Mouse (Mus musculus): ENCODE data around the gene Ugdh.
"Not testable (repeated sequence)": the region's sequence is repeated elsewhere in the genome, so short reads cannot be mapped to it uniquely, and the experiment has no call there.

Gene Ugdh

DNA sequence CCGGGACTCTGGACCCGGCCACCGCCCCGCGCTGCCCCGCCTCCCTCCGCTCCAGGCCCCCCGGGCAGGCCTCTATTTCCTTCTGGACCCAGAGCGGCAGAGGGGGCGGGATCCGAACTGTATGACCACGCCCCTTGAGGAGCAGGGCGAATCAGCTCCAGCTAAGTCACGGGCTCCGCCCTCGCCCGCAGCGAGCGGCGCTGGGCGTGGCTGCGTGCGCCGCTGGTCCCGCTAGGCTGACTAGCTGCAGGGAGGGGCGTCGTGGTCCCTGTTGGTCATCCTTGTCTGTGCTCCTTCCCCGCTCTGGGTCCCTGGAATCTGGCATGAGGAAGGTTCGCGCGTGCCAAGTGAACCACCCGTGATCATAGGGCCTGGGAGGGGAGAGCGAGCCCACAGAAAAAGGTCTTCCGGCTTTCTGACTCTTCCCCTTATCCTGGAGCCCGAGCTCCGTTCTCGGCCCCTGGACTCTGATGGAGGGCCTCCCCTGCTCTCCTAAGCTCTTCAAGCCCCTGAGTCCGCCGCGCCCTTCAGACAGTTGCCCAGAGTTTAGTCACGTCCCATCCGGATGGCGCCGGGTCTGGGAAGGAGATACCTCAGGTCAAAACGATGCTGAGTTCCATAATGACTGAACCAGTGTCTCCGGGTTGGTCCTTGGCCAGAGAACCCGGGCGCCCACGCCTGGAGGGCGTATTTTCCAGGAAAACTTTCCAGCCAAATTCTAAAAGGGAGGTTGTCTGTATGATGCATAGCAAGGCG, at the start of gene Ugdh:
Ugdh (minus strand) TSS at position 144 of the 756 bp plus-strand sequence.
- peak; percentile 95 for DNase-seq

DNA sequence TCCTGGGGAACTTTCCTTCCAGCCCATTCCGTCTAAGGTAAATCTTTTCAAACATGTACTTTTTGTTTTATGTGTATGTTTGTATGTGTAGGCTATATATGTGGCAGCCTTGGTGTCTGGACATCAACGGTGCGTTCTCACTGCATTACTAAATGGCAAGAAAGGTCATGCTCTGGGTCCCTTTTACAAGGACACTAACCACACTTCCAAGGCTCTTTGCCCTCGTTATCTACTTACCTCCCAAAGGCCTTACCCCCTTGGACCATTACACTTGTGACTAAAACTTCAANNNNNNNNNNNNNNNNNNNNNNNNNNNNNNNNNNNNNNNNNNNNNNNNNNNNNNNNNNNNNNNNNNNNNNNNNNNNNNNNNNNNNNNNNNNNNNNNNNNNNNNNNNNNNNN, 47.2 kb upstream of the Ugdh start:
- DNase-seq, result no peak

DNA sequence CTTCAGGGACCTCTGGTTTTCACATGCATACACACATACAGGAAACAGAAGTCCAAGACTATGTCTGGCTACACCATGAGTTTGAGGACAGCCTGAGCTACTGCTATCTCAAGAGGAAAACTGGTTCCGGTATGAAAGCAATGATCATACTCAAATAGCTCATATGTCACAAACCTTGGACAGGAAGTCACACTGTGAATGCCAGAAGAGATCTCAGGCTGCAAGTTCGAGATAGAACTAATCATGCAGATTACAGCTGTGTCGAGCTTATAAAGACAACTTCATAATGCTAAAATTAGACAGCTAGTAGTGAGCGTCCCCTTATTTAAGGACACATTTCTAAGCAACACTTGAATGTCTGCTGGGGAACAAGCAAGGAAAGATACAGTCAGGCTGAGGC, 44.8 kb upstream of the Ugdh start:
- no peak for DNase-seq

DNA sequence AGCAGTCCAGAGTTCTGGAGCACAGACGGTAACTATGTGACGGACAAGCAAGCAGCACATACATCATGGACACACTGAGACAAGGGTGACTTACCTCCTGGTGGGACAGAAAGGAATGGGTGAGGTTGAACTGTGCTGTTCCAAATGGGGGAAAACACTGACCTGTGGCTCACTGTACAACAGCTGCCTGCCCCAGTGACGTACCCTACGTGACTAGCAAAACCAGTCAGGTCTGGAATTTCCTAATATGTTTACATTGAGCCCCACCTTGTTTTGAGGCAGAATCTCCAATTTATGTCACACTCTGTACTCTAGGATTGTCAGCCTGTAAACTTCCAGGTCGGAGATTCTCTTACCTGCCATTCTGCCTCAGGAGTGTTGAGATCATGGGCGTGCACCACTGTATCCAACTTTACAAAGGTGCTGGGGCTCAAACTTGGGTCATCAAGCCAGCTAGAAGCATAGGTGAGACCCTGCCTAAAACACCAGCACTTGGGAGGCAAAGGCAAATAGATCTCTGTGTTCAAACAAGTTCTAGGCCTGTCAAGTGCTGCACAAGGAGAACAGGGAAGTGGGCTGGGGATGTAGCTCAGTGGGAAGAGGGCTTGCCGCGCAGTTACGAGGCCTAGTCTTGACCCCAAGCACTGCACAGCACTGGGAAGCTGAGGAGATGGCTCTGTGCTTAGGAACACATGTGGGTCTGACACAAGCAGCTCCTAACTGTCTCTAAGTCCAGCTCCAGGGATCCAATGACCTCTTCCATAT, 44.1 kb upstream of the Ugdh start:
- DNase-seq, result no peak

DNA sequence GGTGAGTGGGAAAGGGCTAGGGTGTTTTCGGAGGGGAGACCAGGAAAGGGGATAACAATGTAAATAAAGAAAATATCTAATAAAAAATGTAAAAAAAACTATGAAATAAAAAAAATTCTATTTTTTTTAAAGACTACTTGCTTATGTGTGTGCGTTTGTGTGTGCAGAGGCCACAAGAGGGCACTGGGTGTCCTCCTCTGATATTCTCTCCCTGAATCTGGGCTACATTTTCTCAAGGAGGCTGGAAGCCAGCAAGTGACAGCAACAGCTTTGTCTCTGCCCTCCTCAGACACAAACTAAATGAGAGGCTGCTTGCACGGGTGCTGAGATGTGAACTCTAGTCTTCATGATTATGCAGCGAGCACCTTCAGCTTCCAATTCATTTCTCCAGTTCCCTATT, 42.5 kb upstream of the Ugdh start:
- no peak for DNase-seq

DNA sequence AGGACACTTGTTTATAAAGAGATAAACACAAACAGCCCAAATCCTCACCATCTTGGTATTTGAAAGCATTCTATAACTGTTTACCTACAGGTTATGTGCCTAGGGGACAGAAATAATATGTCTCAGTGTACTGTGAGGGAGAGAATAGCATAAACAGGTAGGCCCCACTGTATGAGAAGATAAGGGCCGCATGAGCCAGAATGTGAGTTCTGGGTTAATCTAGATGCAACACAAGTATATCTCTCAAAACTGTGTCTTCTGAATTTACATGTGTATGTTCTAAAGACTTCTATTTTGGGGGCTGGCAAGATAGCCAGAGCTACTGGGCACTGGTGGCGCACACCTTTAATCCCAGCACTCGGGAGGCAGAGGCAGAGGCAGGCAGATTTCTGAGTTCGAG, 41.0 kb upstream of the Ugdh start:
- DNase-seq, result not testable (repeated sequence)

DNA sequence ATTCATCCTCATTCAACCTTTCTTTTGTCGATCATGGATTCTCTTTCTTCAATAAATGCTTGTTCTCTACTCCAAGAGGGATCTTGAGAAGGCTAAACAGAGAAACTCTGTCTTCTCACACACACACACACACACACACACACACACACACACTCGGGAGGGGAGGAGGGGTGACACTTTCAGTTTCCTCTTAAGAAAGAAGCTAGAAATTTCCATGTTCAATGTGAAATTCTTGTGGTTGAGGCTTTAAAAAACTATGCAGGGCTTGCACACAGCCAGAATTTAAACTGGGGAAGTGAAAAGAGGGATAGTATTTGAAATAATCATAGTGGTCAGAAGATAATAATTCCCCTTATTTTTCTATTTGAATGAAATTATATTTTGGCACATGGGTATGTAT, 40.1 kb upstream of the Ugdh start:
- no peak for DNase-seq

DNA sequence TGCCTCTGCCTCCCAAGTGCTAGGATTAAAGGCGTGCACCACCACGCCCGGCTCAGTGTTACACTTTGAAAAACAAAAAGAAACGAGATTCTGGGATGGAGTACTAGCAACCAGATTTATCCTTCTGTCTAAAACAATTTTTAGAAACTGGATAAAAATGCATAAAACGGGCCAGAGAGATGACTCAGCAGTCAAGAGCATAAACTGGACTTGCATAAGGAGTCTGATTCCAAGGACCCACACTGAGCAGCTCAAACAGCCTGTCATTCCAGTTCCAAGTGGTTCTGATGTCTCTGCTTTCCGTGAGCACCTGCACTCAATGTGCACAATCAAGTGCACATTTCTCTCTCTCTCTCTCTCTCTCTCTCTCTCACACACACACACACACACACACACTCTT, 34.0 kb upstream of the Ugdh start:
- DNase-seq, result peak; percentile 42

DNA sequence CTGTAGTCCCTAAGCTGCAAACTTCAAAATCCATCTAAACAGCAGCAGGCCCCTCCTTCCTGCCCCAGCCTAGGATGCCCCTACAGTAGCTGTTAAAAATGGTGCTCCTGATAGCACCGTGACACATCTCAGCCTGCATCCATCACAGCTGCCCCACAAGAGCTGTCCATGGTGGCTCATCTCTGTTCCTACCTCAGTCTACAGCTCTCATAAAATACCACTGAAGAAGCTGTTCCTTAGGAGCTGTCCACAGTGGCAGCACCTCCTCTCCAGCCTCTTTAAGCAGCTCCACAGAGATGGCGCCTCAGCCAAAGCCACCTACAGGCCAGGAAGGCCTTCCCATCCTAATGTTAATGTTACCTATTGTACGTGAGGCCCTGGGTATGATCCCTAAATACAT, 31.2 kb upstream of the Ugdh start:
- DNase-seq, result no peak

DNA sequence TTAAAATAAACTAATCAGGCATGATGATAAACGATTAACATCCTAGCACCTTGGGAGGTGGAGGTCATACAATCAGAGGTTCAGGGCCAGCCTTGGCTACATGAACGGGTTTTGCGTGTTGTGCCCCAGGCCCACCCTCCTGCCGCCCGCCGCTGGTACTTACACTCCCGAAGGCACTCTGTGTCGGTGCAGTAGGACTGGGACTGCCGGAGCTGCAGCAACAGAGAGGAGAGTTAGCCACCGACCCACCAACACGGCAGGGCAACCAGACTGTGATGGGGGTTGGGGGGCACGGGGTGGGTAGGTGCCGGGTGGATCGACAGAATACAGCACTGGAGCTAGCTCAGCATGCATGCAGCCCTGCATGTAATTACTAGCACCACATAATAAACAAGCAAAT, 24.6 kb upstream of the Ugdh start:
- DNase-seq, result no peak

DNA sequence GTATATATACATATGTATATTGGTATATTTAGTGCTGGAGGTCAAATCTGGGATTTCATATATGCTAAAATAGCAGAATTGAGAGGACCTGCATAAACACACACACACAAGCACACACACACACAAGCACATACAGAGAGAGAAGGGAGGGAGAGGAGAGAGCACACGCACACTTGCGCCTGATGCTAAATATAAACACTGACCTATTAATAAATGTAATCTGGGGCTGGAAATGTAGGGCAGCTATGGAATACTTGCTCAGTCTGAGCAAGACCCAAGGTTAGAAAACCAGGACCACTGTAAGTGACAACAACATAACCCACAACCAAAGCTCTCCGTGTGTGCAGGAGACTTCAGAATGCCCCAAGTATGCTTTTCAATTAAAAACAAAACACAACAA, 23.7 kb upstream of the Ugdh start:
- DNase-seq, result no peak

DNA sequence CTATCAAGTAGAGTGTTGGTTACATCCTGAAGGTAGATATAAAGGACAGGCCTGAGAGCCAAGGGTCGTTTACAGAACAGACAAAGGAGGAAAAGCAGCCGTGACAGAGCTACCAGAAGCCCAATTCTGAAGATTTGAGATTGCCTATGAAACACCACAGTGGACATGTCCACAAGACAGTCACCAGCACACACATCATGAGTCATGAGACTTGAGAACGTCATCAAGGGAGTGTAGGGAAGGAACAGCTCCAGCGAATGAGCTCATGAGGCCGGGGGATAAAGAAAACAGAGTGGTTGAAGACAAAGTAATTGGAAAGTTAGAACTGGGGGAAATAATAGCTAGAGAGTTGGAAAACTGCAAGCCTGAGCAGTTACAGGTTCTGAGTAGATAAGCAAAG, 22.1 kb upstream of the Ugdh start:
- DNase-seq, result no peak

DNA sequence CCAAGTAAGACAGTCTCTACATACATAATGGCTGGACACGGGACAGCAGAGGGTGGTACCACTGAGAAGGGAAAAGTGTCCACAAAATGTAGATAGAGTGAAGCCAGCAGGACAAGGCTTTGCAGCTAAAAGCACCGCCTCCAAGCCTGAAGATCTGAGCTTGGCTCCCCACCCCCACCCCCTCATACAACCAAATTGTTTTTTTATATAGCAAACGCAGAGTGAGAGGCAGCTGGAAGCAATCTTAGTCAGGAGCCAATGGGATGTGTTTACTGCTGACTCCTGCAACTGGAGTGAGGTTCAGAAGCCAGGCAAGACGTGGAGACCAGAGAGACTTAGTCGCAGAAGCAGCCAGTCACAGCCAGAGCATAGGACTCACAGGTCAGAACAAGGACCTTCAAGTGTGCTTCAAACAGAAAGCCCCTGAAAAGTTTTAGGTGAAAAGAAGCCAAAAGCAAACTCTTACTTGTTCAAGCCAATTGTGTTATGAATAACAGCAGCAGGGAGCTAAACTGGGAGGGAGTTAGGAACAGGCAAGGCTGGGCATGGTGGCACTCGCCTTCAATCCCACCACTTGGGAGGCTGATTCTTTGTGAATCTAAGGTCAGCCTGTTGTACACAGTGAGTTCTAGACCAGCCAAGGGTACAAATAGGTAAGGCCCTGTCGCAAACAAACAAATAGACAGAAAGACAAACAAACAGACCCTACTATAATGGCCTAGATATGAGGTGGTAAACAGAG, 21.5 kb upstream of the Ugdh start:
- no peak for DNase-seq

DNA sequence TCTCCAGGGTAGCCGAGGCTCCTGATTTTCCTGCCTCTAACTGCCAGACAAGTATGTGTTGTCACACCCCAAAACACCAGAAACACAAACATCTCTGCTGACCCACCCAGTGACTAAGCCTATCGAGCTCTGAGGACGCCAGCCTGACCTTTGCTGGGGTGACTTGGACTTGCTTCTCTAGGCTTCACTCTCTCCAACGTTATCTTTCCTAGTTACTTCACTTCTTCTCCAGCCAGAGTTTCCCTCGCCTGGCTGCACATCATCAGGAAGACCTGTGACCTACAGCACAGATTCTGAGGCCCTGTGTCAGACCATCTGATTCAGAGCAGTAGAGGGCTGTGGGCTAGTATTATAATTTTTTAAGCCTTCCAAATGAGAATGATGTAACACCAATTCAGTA, 19.0 kb upstream of the Ugdh start:
- no peak for DNase-seq

DNA sequence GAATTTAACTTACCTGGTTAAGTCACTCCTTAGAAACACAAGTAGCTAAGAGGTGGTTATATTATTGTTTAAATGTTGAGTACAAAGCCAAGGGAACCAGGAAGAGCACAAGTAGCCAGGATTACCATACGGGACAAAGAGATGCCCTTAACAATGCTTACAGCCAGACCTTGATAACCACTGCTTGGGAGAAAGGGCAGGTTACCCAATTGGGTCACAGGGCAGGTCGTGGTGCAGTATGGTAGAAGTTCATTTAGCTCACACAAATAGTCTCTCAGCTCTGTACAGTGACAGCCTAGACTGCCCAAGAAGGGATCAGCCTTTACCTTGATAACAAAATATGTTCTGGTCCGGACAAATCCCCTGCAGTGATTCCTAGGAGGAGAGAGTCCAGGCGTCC, 13.2 kb upstream of the Ugdh start:
- DNase-seq, result no peak

DNA sequence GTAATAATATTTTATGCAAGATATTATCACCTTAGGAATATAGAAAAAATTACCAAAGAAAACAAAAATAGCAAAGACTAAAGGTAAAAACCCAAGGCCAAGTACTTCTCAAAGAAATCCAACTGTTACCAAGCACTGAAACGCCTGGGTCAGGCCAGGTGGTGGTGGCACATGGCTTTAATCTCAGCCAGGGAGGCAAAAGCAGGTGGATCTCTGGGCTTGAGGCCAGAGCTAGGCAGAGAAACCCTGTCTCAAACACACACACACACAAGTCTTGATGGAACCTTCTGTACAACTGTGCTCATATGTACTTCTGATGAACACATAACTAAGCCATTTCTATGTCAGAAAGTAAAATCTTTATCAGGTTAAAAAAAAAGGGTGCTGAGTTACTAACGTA, 12.1 kb upstream of the Ugdh start:
- DNase-seq, result peak; percentile 80

DNA sequence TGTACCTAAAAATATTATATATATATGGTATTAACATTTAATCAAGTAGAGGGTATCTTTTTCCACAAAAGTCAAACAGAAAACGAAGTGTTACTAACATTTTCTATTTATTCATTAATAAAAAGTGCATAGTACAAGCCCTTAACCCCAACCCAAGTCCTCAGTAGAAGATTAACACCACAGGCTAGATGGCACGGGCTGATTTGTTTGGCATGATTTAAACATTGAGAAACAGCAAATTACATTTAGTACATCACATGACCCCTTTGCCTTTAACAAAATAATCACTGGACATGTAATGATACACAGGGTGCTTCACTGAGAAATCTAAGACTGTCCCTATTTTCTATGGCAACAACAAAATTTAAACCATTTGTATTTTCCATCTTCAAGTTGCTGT, 11.0 kb upstream of the Ugdh start:
- DNase-seq, result no peak

DNA sequence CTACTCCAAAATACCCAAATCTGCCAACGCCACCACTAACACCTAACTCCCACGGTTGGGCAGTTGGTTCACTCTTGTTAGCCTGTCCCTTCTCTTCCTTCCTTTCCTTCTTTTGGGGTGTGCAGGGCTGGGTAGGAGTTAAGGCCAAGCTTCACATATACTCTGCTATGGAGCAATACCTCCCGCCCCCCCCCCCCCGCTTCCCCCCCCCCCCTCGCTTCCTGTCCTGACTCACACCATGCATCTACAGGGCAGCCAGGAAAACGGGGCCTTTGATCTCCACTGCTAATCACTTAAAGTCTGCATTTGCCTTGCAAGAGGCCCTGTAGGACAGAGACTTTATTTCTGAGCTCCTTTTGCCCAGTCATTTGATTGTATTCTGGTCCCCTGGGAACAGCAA, 9.2 kb upstream of the Ugdh start:
- no peak for DNase-seq

DNA sequence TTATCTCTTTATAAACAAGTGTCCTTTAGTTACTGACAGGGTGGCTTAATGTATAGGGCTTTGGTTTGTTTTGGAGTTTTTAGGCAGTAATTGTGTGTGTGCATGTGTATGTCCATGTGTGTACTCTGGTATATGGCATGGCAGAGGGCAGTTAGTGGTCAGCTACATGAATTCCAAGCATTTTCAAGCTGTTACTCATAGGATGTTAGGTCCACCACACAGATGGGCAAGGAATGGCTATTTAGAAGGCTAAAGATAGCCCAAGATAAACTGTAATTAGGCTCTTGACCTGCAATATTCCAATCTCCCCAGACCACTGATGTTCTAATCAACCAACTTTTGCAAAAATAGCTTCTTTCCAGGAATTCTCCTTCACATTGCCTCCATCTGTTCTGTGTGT, 2.3 kb upstream of the Ugdh start:
- no peak for DNase-seq

DNA sequence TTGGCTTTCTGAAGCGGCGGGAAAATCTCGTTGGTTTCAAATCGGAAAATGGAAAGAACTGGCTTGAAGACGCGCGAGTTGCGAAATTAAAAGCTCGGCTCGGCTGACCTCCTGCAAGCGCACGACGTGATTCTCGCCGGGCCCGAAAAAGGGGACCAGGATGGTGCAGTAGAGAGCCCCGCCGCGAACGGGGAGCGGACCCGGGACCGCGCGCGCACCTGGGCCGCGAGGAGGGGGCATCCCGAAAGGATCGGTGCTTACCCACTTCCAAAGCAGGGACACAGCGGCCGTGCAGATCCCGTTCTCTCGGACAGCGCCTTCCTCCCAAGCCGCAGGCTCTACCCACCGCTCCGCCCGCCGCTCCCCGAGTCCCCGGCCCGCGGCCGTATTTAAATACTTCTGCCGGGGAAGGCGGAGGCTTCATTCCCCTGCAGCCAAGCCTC, 365 bp downstream of the Ugdh start:
- no peak for DNase-seq

DNA sequence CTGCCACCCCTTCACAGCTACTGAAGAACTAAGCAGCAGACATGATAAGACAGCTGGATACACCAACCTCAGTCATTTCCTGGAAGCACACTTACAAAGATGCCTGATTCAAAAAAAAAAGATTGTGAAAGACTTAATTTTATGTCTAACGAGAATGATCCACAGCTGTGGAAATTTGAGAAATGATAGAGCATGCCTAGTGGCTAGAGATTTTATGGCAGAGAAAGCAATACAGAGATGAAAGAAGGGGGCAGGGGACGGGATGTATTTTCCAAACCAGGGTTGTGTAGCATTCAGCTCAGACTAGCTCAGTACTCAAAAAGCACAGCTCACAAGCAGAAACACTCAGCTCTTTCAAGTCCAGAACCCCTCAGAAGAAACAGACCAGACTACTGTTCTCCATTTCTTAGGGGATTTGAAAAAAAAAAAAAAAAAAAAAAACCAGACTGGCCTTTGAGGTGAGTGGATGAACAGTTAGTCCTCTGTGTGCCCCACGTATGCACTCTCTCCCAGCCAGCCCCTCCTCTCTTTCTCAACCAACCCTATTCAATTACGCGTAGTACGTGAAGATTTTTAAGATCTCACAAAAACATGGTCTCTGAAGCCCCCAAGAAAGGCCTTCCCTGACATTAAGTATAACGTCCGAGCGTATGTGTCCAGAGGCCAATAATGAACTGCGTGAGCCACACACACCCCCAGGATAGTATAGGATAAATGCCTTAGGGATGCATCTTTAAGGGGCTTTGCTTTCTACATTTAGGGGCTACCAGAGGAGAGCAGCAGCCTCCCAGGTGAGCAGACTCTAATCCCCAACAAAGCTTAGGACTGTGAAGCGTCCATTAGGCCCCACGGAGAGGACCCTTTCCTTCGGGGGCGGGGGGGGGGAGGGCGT, 1.0 kb downstream of the Ugdh start:
- no peak for DNase-seq

DNA sequence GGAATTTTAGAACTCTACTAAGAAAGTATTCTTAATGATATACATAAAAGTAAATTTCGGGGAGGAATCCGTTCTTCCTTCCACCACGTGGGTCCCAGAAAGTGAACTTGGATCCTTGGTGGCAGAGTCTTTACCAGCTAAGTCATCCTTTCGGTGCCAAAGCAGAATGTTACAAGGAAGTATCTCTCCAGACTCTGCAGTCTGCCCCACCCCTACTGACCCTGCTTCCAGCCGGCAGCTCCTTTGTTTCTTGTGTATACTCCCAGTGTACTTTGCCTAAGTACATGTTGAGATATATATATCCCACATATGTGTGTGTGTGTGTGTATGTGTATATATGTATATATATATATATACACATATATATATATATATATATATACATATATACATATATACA, 6.3 kb downstream of the Ugdh start:
- no peak for DNase-seq

DNA sequence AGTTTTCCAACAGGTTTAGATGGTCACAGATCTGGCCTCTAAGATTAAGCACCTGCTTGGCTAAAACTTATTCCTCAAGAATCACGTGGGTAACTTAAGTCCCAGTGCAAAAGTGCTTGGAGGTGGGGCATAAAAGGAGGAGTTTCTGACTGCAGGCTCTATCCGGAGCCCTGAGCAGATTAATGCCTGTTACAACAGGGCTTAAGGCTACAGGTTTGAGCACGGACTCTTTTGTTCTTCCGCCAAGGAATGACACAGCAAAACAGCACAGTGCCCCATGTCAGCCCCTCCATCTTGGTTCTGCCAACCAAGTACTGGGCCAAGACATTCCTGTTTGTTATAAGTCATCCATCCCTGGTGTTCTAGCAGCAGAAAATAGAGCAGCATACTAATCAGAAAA, 7.4 kb downstream of the Ugdh start:
- no peak for DNase-seq
